ENCODE assay signal across 25 mouse cellular contexts in genomic region chr4:46620946-46621345, GRCm38 (mm10). TPM values are rescaled to one million over a fixed set of nuclear protein-coding genes. Genes with fewer than 3 reads are reported as not detected.
DNase-seq lines count a peak whose midpoint lies in the region; ATAC-seq and TF ChIP-seq lines count a peak whose summit lies in the region.
"Had no signal": no experiment of that assay in that cellular context is flagged by ENCODE, and none has a peak within 500 bp of the region (broad histone marks: within the 10 kb centered on the region; RNA-seq: fewer than 3 reads in every experiment).

No protein-coding gene starts in this region.

- H3K4me3 ChIP-seq in heart, postnatal 0 days (ENCODE audit: low read depth, low read length), result no peak overlapping the region
- no peak overlapping the region for H3K4me3 ChIP-seq in heart, embryonic 10.5 days
- H3K4me3 ChIP-seq in testis, adult 2 months (ENCODE audit: control insufficient read depth, low read depth, low read length), result peak overlapping the region; percentile 88
- H3K4me3 ChIP-seq in liver, embryonic 12.5 days, result no peak overlapping the region
- no peak overlapping the region for H3K4me3 ChIP-seq in kidney, embryonic 14.5 days (ENCODE audit: low read length)
- H3K4me3 ChIP-seq: embryonic facial prominence, embryonic 12.5 days; gastrocnemius, adult 2 months; heart, embryonic 12.5 days; layer of hippocampus, adult 2 months; left cerebral cortex, adult 2 months; myocyte; neural tube, embryonic 12.5 days had no signal

- no peak overlapping the region for H3K4me2 ChIP-seq in heart, postnatal 0 days (ENCODE audit: low read depth, low read length)
- H3K4me2 ChIP-seq in liver, embryonic 12.5 days, result peak overlapping the region; percentile 53
- no peak overlapping the region for H3K4me2 ChIP-seq in kidney, embryonic 14.5 days (replicated peaks; ENCODE audit: low read depth, low read length)

- no peak for TF ChIP-seq CTCF in heart, postnatal 0 days (IDR thresholded peaks at IDR 0.05; ENCODE audit: low read depth)
- TF ChIP-seq CTCF in testis, adult 2 months (IDR thresholded peaks at IDR 0.05; ENCODE audit: control insufficient read depth, insufficient read depth, insufficient replicate concordance, low read depth, low read length), result no peak

- no peak for ATAC-seq in heart, postnatal 0 days (ENCODE audit: insufficient read depth, low read depth)
- ATAC-seq in liver, embryonic 12.5 days, result no peak
- ATAC-seq in kidney, embryonic 14.5 days (ENCODE audit: low FRiP score, low TSS enrichment), result no peak
- ATAC-seq: CD4-positive, CD25-positive, alpha-beta regulatory T cell, adult 4 months had no signal

- no peaks in the 10 kb centered on the region for H3K9me3 ChIP-seq in heart, postnatal 0 days (replicated peaks; ENCODE audit: control insufficient read depth, low read length)
- no peaks in the 10 kb centered on the region for H3K9me3 ChIP-seq in heart, embryonic 10.5 days
- H3K9me3 ChIP-seq in liver, embryonic 12.5 days (replicated peaks), result no peaks in the 10 kb centered on the region
- no peaks in the 10 kb centered on the region for H3K9me3 ChIP-seq in kidney, embryonic 14.5 days (ENCODE audit: control insufficient read depth, low read length)
- H3K9me3 ChIP-seq: embryonic facial prominence, embryonic 12.5 days; G1E; heart, embryonic 12.5 days; neural tube, embryonic 12.5 days had no signal

- no peak overlapping the region for H3K9ac ChIP-seq in heart, postnatal 0 days (replicated peaks; ENCODE audit: low read depth, low read length)
- H3K9ac ChIP-seq in liver, embryonic 12.5 days, result no peak overlapping the region
- H3K9ac ChIP-seq in kidney, embryonic 14.5 days (ENCODE audit: low read depth, low read length), result no peak overlapping the region
- H3K9ac ChIP-seq: embryonic facial prominence, embryonic 12.5 days; heart, embryonic 12.5 days; neural tube, embryonic 12.5 days had no signal

- no peaks in the 10 kb centered on the region for H3K36me3 ChIP-seq in heart, postnatal 0 days (replicated peaks; ENCODE audit: control insufficient read depth, insufficient read depth, low read length)
- H3K36me3 ChIP-seq in heart, embryonic 10.5 days, result no peaks in the 10 kb centered on the region
- no peaks in the 10 kb centered on the region for H3K36me3 ChIP-seq in testis, adult 2 months (ENCODE audit: control insufficient read depth, insufficient read depth, low read length)
- H3K36me3 ChIP-seq in liver, embryonic 12.5 days, result no peaks in the 10 kb centered on the region
- H3K36me3 ChIP-seq in kidney, embryonic 14.5 days (ENCODE audit: control insufficient read depth, insufficient read depth, low read length), result no peaks in the 10 kb centered on the region
- H3K36me3 ChIP-seq: embryonic facial prominence, embryonic 12.5 days; G1E; heart, embryonic 12.5 days; neural tube, embryonic 12.5 days had no signal

- peak; percentile 0 for DNase-seq in heart, postnatal 0 days (ENCODE audit: low spot score)
- no peak for DNase-seq in heart, embryonic 10.5 days (ENCODE audit: low spot score)
- DNase-seq in testis, postnatal 14 days (ENCODE audit: low spot score), result no peak
- DNase-seq in c-Kit-positive CD71-positive TER-119-positive erythroid progenitor cells, embryonic 14.5 days (ENCODE audit: low spot score), result no peak
- DNase-seq: cerebellum, adult 11-12 months; cerebellum, adult 9-11 months; gastrocnemius, adult 2 months; gastrocnemius, postnatal 36 days; heart, adult 18-20 months; kidney, adult 18-20 months; lung, adult 2 months; lung, postnatal 10 days; right cerebral cortex, postnatal 14 days had no signal

- WGBS in heart, postnatal 0 days, result 79% methylated on average over 8 of the region's 8 CpGs
- WGBS in heart, embryonic 10.5 days, result 73% methylated on average over 8 of the region's 8 CpGs
- WGBS in liver, embryonic 12.5 days (ENCODE audit: insufficient replicate concordance), result 55% methylated on average over 8 of the region's 8 CpGs
- WGBS in kidney, embryonic 14.5 days, result 81% methylated on average over 8 of the region's 8 CpGs

- no peak overlapping the region for H3K27ac ChIP-seq in heart, postnatal 0 days (ENCODE audit: low read depth)
- no peak overlapping the region for H3K27ac ChIP-seq in heart, embryonic 10.5 days
- no peak overlapping the region for H3K27ac ChIP-seq in testis, adult 2 months (ENCODE audit: control insufficient read depth, insufficient read depth, low read depth, low read length)
- no peak overlapping the region for H3K27ac ChIP-seq in liver, embryonic 12.5 days
- H3K27ac ChIP-seq in kidney, embryonic 14.5 days (ENCODE audit: low read depth, low read length), result no peak overlapping the region
- H3K27ac ChIP-seq: embryonic facial prominence, embryonic 12.5 days; gastrocnemius, adult 2 months; layer of hippocampus, adult 2 months; left cerebral cortex, adult 2 months; macrophage; neural tube, embryonic 12.5 days had no signal

- no peak for TF ChIP-seq EP300 in heart, postnatal 0 days (IDR thresholded peaks at IDR 0.05; ENCODE audit: low read depth)

- peaks cover 16% of the 10 kb centered on the region; the same call in 1 of the 2 replicates for H3K27me3 ChIP-seq in heart, postnatal 0 days (ENCODE audit: control insufficient read depth, insufficient read depth, low read length)
- H3K27me3 ChIP-seq in heart, embryonic 10.5 days (ENCODE audit: insufficient read depth, poor library complexity, severe bottlenecking), result peaks cover 61% of the 10 kb centered on the region
- H3K27me3 ChIP-seq in testis, adult 2 months (ENCODE audit: control insufficient read depth, insufficient read depth, low read length), result no peaks in the 10 kb centered on the region
- H3K27me3 ChIP-seq in liver, embryonic 12.5 days (replicated peaks), result 0 out of 2 replicates have a peak, but pooled peaks cover 6% of the 10 kb centered on the region
- H3K27me3 ChIP-seq in kidney, embryonic 14.5 days (ENCODE audit: control insufficient read depth, insufficient read depth, low read length), result peaks cover 3% of the 10 kb centered on the region; the same call in 1 of the 2 replicates

- TF ChIP-seq POLR2A in testis, adult 2 months (IDR thresholded peaks at IDR 0.05; ENCODE audit: control insufficient read depth, low read depth, low read length), result no peak

- H3K4me1 ChIP-seq in heart, postnatal 0 days (ENCODE audit: control insufficient read depth, insufficient read depth), result no peaks in the 10 kb centered on the region
- peaks cover 16% of the 10 kb centered on the region; the same call in 1 of the 2 replicates for H3K4me1 ChIP-seq in heart, embryonic 10.5 days
- peaks cover 9% of the 10 kb centered on the region for H3K4me1 ChIP-seq in testis, adult 2 months (ENCODE audit: control insufficient read depth, insufficient read depth, low read length)
- peaks cover 28% of the 10 kb centered on the region for H3K4me1 ChIP-seq in liver, embryonic 12.5 days
- no peaks in the 10 kb centered on the region for H3K4me1 ChIP-seq in kidney, embryonic 14.5 days (ENCODE audit: control insufficient read depth, insufficient read depth, low read length)
- H3K4me1 ChIP-seq: embryonic facial prominence, embryonic 12.5 days had no signal

RNA-seq across cellular contexts. Expression of gene Coro2a, which starts 18.9 kb away (rescaled TPM):
- total RNA-seq in heart, postnatal 0 days (2014; rRNA removed; ENCODE audit: low replicate concordance), result 0.70 and 1.6 TPM in 2 replicates
- polyA plus RNA-seq in heart, postnatal 0 days (2015; fragmentation: Nextera tagmentation; extraction: Ambion mirVana), result 0.22 and 0.26 TPM in 2 replicates
- 0.89 and 1.4 TPM in 2 replicates for polyA plus RNA-seq in heart, embryonic 10.5 days (2016; fragmentation: Nextera tagmentation; extraction: Ambion mirVana)
- 139 and 175 TPM in 2 replicates for polyA plus RNA-seq in testis, adult 2 months (2012; rRNA removed)
- polyA plus RNA-seq in liver, embryonic 12.5 days (2016; fragmentation: Nextera tagmentation; extraction: Ambion mirVana), result 4.9 and 5.2 TPM in 2 replicates
- 3.2 and 6.8 TPM in 2 replicates for polyA plus RNA-seq in kidney, embryonic 14.5 days (2014; fragmentation: Nextera tagmentation; extraction: Ambion mirVana)

RNA-seq across cellular contexts. Expression of gene Tbc1d2, which starts 29.1 kb away (rescaled TPM):
- total RNA-seq in heart, postnatal 0 days (2014; rRNA removed; ENCODE audit: low replicate concordance), result 4.6 and 6.2 TPM in 2 replicates
- polyA plus RNA-seq in heart, postnatal 0 days (2015; fragmentation: Nextera tagmentation; extraction: Ambion mirVana), result 0.85 and 0.93 TPM in 2 replicates
- polyA plus RNA-seq in heart, embryonic 10.5 days (2016; fragmentation: Nextera tagmentation; extraction: Ambion mirVana), result 0.55 and 0.98 TPM in 2 replicates
- polyA plus RNA-seq in testis, adult 2 months (2012; rRNA removed), result 6.9 and 10.7 TPM in 2 replicates
- 0.57 and 0.62 TPM in 2 replicates for polyA plus RNA-seq in liver, embryonic 12.5 days (2016; fragmentation: Nextera tagmentation; extraction: Ambion mirVana)
- polyA plus RNA-seq in kidney, embryonic 14.5 days (2014; fragmentation: Nextera tagmentation; extraction: Ambion mirVana), result 2.1 and 2.6 TPM in 2 replicates
- polyA plus RNA-seq: G1E had no signal

Comparison
In these comparisons a context has a peak if more than half of its experiments do, and no peak if none do; other contexts are left out.
1. RNA of gene Coro2a, which starts 18.9 kb away (polyA plus RNA-seq): 139 to 175 TPM in testis, adult 2 months; 3.2 to 6.8 TPM in kidney, embryonic 14.5 days, 4.9 to 5.2 TPM in liver, embryonic 12.5 days, 0.89 to 1.4 TPM in heart, embryonic 10.5 days and 0.22 to 0.26 TPM in heart, postnatal 0 days; every median in the first group is over 10 times any median in the second.